Mouse (Mus musculus): ENCODE measurements around the gene Tars.

Gene Tars

DNA sequence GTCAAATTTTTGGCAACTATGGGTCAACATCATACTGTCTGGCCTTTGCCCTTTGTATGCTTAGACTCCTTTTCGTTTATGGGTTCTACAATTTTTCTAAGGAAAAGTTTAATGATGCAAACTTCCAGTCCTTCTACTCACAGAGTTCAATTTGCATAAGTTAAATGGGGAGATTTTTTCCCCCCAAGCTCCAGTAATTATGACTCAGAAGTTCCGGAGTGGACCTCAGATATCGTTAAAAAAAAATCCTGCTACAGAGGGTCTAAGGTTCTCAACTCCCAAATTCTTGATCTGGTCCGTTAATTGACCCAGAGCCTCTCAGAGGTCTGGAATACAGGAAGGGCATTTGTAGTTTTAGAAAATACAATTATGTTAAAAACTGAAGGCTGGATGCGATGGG, 37.6 kb downstream of the Tars start:
- DNase-seq (ENCODE audit: low spot score) = no peak

GRCm38 (mm10) chr15:11360888-11361287, 38.6 kb downstream of the Tars start:
- no peak for DNase-seq (ENCODE audit: low spot score)

GRCm38 (mm10) chr15:11357501-11357900, 42.0 kb downstream of the Tars start:
- no peak for DNase-seq (ENCODE audit: low spot score)

DNA sequence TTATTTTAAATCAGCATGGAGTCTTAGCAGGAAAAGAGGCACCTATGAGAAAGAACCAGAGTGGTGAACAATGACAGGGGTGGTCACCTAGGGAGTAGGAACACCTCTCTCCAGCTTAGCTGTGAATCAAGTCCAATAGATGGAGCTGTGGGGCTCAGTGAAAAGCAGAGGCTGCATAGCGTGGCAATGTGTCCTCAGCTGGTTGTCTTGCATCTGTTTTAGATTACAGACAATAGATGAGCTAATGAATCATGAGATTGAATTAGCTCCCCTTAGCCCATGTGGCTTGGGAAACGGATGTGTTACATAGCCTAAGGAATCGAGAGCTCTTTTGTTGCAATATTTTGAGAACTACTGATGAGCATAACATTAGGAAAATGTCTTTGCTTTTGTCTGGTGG, 43.6 kb downstream of the Tars start:
- no peak for DNase-seq (ENCODE audit: low spot score)

DNA sequence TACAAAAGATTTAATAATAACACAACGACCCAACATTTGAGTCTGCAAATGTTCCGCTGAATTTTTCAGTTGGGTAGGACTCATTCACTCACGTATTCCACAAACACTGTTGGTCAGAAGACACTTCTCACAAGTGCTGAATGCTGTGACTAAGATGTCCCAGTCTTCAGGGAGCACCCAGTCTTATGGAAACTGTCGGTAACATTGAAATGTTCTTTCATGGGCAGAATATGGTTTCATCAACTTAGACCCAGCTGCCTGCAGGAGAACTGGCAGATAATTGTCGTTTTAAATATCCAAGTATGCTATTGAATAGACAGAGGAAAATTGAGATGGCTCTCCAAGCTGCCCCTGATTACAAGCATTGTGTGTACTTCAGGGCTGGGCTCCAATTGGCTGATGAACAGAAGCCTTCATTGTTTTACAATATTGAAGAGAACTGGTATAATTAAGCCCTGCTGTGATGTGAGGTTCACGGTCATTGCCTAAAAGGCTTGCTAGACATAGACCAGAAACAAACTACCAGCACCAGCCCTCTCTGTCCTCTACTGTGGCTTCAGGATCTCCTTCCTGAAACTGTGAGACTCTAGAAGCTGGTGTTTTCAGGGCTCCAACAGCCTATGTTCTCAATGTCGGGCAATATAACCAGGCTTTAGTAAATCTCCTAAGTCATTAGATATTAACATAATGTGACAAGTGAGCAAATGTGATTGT, 59.8 kb downstream of the Tars start:
- no peak for DNase-seq (ENCODE audit: low spot score)

All from yolk sac, embryonic 10.5 days (tissue).